Mouse (Mus musculus) gonadal fat pad, adult 2 months (tissue): ENCODE measurements around the gene Olfr1204. TPM values are rescaled to one million over a fixed set of nuclear protein-coding genes. Genes with fewer than 3 reads are reported as not detected.

Experiments used
- DNase-seq: peaks from one replicate; pipeline ENCODE4 v3.0.0-alpha.2; 2012; ENCODE audit warnings: low read depth
- polyA plus RNA-seq: library from polyadenylated mRNA; depleted of rRNA; stranded (reverse); fragments of >200 nt; gene quantifications from 2 replicates; pipeline ENCODE4 v1.2.3, GENCODE M21; 2012; rRNA removed

Olfr1204 gene
- polyA plus RNA-seq, result not detected in 2 replicates

GRCm38 (mm10) chr2:88848992-88849391 lies at the start of gene Olfr1204:
TSS of gene Olfr1204 (plus strand) at chr2:88849292.
- DNase-seq, result no peak

GRCm38 (mm10) chr2:88814196-88814595 lies 34.9 kb upstream of the Olfr1204 start, which contains the start of gene Olfr1202:
TSS of gene Olfr1202 (plus strand) at chr2:88814496.
- no peak for DNase-seq

GRCm38 (mm10) chr2:88829437-88829836 lies 19.7 kb upstream of the Olfr1204 start, which contains the start of gene Olfr1205:
TSS of gene Olfr1205 (plus strand) at chr2:88829737.
- no peak for DNase-seq

GRCm38 (mm10) chr2:88838477-88838876 lies 10.6 kb upstream of the Olfr1204 start:
- no peak for DNase-seq

GRCm38 (mm10) chr2:88862931-88863330 lies 13.8 kb downstream of the Olfr1204 start, which contains the start of gene Olfr1206:
TSS of gene Olfr1206 (plus strand) at chr2:88863231.
- DNase-seq, result no peak

- DNase-seq, result no peak
These were observed 53.1 kb downstream of the Olfr1204 start, which contains the start of gene Olfr1208 for GRCm38 (mm10) chr2:88902211-88902610. TSS of gene Olfr1208 (minus strand) at chr2:88902311.

Other genes starting within 250 kb of the Olfr1204 start
- not detected in 2 replicates for gene Olfr1191-ps1, start 208.8 kb upstream of the Olfr1204 start, polyA plus RNA-seq
- gene Olfr1192-ps1, start 200.8 kb upstream of the Olfr1204 start, polyA plus RNA-seq, result not detected in 2 replicates
- not detected in 2 replicates for gene Olfr1193, start 173.7 kb upstream of the Olfr1204 start, polyA plus RNA-seq
- gene Olfr1195, start 160.1 kb upstream of the Olfr1204 start, polyA plus RNA-seq, result not detected in 2 replicates
- not detected in 2 replicates for gene Olfr1196, start 144.7 kb upstream of the Olfr1204 start, polyA plus RNA-seq
- gene Olfr1197, start 116.9 kb upstream of the Olfr1204 start, polyA plus RNA-seq, result not detected in 2 replicates
- not detected in 2 replicates for gene Olfr1198, start 97.9 kb upstream of the Olfr1204 start, polyA plus RNA-seq
- not detected in 2 replicates for gene Olfr1199, start 88.8 kb upstream of the Olfr1204 start, polyA plus RNA-seq
- gene Olfr1200, start 78.8 kb upstream of the Olfr1204 start, polyA plus RNA-seq, result not detected in 2 replicates
- gene Olfr1201, start 56.3 kb upstream of the Olfr1204 start, polyA plus RNA-seq, result not detected in 2 replicates
- gene Olfr1202, start 34.8 kb upstream of the Olfr1204 start, polyA plus RNA-seq, result not detected in 2 replicates
- not detected in 2 replicates for gene Olfr1205, start 19.6 kb upstream of the Olfr1204 start, polyA plus RNA-seq
- gene Olfr1206, start 13.9 kb downstream of the Olfr1204 start, polyA plus RNA-seq, result not detected in 2 replicates
- not detected in 2 replicates for gene Olfr1208, start 53.0 kb downstream of the Olfr1204 start, polyA plus RNA-seq
- not detected in 2 replicates for gene Olfr1209, start 65.9 kb downstream of the Olfr1204 start, polyA plus RNA-seq
- gene Olfr1211, start 88.8 kb downstream of the Olfr1204 start, polyA plus RNA-seq, result not detected in 2 replicates
- gene Olfr1212, start 104.7 kb downstream of the Olfr1204 start, polyA plus RNA-seq, result not detected in 2 replicates
- not detected in 2 replicates for gene Gm13762, start 131.0 kb downstream of the Olfr1204 start, polyA plus RNA-seq
- not detected in 2 replicates for gene Olfr1214, start 143.4 kb downstream of the Olfr1204 start, polyA plus RNA-seq
- gene Olfr1215, start 157.7 kb downstream of the Olfr1204 start, polyA plus RNA-seq, result not detected in 2 replicates
- not detected in 2 replicates for gene Olfr1216, start 169.0 kb downstream of the Olfr1204 start, polyA plus RNA-seq
- gene Olfr1217, start 182.8 kb downstream of the Olfr1204 start, polyA plus RNA-seq, result not detected in 2 replicates
- gene Olfr1218, start 211.9 kb downstream of the Olfr1204 start, polyA plus RNA-seq, result not detected in 2 replicates
- gene Olfr1219, start 234.2 kb downstream of the Olfr1204 start, polyA plus RNA-seq, result not detected in 2 replicates